Mouse (Mus musculus): Measurements from ENCODE around the gene Gm49661. TPM values are rescaled to one million over a fixed set of nuclear protein-coding genes. Genes with fewer than 3 reads are reported as not detected.

Gene Gm49661
- polyA plus RNA-seq, 1 experiment from 2014 or later: not detected

DNA sequence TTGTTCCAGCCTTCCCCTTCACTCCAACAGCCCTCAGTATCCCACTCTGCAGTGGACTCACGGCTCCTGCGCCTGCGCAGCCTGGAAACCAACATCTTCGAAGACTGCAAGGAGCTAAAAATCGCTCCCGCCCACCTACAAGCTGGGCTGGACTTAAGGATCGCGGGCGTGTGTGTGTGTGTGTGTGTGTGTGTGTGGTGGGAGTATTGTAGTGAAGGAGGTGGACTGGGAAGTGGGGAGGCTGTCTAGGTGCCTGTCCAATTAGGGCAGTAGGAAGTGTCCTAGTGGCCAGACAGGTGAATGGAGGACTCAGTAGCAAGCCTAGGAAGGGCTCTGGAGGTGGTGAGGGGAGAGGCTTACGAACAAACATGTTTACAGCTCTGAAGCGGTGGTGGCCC, 24.0 kb downstream of the Gm49661 start:
- H3K36me3 ChIP-seq (ENCODE audit: control insufficient read depth, insufficient read depth, low read length): no peaks in the 10 kb centered on the region
- H3K4me3 ChIP-seq (ENCODE audit: low read length): peak overlapping the region; percentile 45
- WGBS: 3% methylated on average over 11 of the region's 11 CpGs
- H3K9me3 ChIP-seq (ENCODE audit: control insufficient read depth, low read length): no peaks in the 10 kb centered on the region
- peak; percentile 10; the same call in 1 of the 2 replicates for ATAC-seq (ENCODE audit: low FRiP score, low TSS enrichment)
- H3K27me3 ChIP-seq (ENCODE audit: control insufficient read depth, insufficient read depth, low read length): peaks cover 68% of the 10 kb centered on the region
- no peak overlapping the region for H3K27ac ChIP-seq (ENCODE audit: low read depth, low read length)
- no peak overlapping the region for H3K9ac ChIP-seq (ENCODE audit: low read depth, low read length)
- H3K4me1 ChIP-seq (ENCODE audit: control insufficient read depth, insufficient read depth, low read length): peaks cover 7% of the 10 kb centered on the region; the same call in 1 of the 2 replicates
- H3K4me2 ChIP-seq (replicated peaks; ENCODE audit: low read depth, low read length): no peak overlapping the region; the same call in 1 of the 2 replicates

- peaks cover 62% of the 10 kb centered on the region for H3K27me3 ChIP-seq (ENCODE audit: control insufficient read depth, insufficient read depth, low read length)
- H3K9me3 ChIP-seq (ENCODE audit: control insufficient read depth, low read length): no peaks in the 10 kb centered on the region
- H3K4me3 ChIP-seq (ENCODE audit: low read length): peak overlapping the region; percentile 45; the same call in 1 of the 2 replicates
- no peak overlapping the region for H3K27ac ChIP-seq (ENCODE audit: low read depth, low read length)
- H3K4me1 ChIP-seq (ENCODE audit: control insufficient read depth, insufficient read depth, low read length): peaks cover 7% of the 10 kb centered on the region; the same call in 1 of the 2 replicates
- no peaks in the 10 kb centered on the region for H3K36me3 ChIP-seq (ENCODE audit: control insufficient read depth, insufficient read depth, low read length)
- H3K4me2 ChIP-seq (replicated peaks; ENCODE audit: low read depth, low read length): no peak overlapping the region
- H3K9ac ChIP-seq (ENCODE audit: low read depth, low read length): no peak overlapping the region
- ATAC-seq (ENCODE audit: low FRiP score, low TSS enrichment): no peak
- WGBS: 2% methylated on average over 26 of the region's 26 CpGs
These were observed 24.6 kb downstream of the Gm49661 start for GRCm38 (mm10) chr8:84944478-84945160.

- peaks cover 7% of the 10 kb centered on the region; the same call in 1 of the 2 replicates for H3K4me1 ChIP-seq (ENCODE audit: control insufficient read depth, insufficient read depth, low read length)
- H3K9me3 ChIP-seq (ENCODE audit: control insufficient read depth, low read length): no peaks in the 10 kb centered on the region; the same call in 1 of the 2 replicates
- H3K9ac ChIP-seq (ENCODE audit: low read depth, low read length): no peak overlapping the region
- H3K27me3 ChIP-seq (ENCODE audit: control insufficient read depth, insufficient read depth, low read length): peaks cover 62% of the 10 kb centered on the region
- 24% methylated on average over 4 of the region's 4 CpGs for WGBS
- H3K4me3 ChIP-seq (ENCODE audit: low read length): no peak overlapping the region
- ATAC-seq (ENCODE audit: low FRiP score, low TSS enrichment): no peak
- H3K36me3 ChIP-seq (ENCODE audit: control insufficient read depth, insufficient read depth, low read length): no peaks in the 10 kb centered on the region
- H3K27ac ChIP-seq (ENCODE audit: low read depth, low read length): no peak overlapping the region
- H3K4me2 ChIP-seq (replicated peaks; ENCODE audit: low read depth, low read length): no peak overlapping the region
These were observed 25.5 kb downstream of the Gm49661 start for GRCm38 (mm10) chr8:84943699-84944098.

GRCm38 (mm10) chr8:84937620-84938485, 31.4 kb downstream of the Gm49661 start:
- H3K9ac ChIP-seq (ENCODE audit: low read depth, low read length): no peak overlapping the region
- no peaks in the 10 kb centered on the region for H3K36me3 ChIP-seq (ENCODE audit: control insufficient read depth, insufficient read depth, low read length)
- peaks cover 60% of the 10 kb centered on the region for H3K27me3 ChIP-seq (ENCODE audit: control insufficient read depth, insufficient read depth, low read length)
- H3K4me1 ChIP-seq (ENCODE audit: control insufficient read depth, insufficient read depth, low read length): peaks cover 9% of the 10 kb centered on the region; the same call in 1 of the 2 replicates
- no peak for ATAC-seq (ENCODE audit: low FRiP score, low TSS enrichment)
- H3K4me2 ChIP-seq (replicated peaks; ENCODE audit: low read depth, low read length): peak overlapping the region; percentile 65
- H3K9me3 ChIP-seq (ENCODE audit: control insufficient read depth, low read length): no peaks in the 10 kb centered on the region; the same call in 1 of the 2 replicates
- H3K4me3 ChIP-seq (ENCODE audit: low read length): peak overlapping the region; percentile 46; the same call in 1 of the 2 replicates
- H3K27ac ChIP-seq (ENCODE audit: low read depth, low read length): no peak overlapping the region
- WGBS: 71% methylated on average over 13 of the region's 13 CpGs

DNA sequence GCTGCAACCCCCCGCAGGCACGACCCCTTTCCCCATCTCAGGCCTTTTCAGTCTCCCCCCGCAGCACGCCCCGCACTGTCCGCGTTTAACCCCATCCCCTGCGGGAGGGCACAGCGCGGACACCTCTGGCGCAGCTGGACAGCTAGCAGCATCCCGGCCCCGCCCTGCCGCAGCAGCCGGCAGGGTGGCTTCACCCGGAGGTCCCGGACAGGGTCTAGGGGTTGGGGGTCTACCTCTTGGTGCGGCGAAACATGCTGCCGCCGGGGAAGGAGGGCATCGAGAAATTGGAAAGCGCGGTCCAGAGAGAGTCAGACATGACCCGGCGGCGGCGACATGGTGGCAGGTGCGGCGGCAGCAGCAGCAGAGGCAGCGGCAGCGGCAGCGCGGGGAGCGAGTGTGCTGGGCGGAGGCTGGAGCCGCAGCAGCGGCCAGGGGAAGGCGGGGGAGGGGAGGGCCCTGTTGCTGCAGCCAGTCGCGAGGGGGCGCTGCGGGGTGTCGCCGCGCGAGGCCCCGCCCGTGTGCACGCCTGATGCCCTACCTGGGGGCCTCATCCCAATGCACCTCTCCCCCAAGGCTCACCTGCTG, 32.2 kb downstream of the Gm49661 start, which contains the start of gene Mast1:
Gene Mast1, minus strand, starts transcription at position 398 of the 585 bp plus-strand sequence.
- no peaks in the 10 kb centered on the region for H3K36me3 ChIP-seq (ENCODE audit: control insufficient read depth, insufficient read depth, low read length)
- H3K27ac ChIP-seq (ENCODE audit: low read depth, low read length): no peak within 1 kb of the TSS
- H3K9me3 ChIP-seq (ENCODE audit: control insufficient read depth, low read length): no peaks in the 10 kb centered on the region; the same call in 1 of the 2 replicates
- peaks cover 57% of the 10 kb centered on the region for H3K27me3 ChIP-seq (ENCODE audit: control insufficient read depth, insufficient read depth, low read length)
- peak within 1 kb of the TSS; percentile 46 for H3K4me3 ChIP-seq (ENCODE audit: low read length)
- peaks cover 9% of the 10 kb centered on the region; the same call in 1 of the 2 replicates for H3K4me1 ChIP-seq (ENCODE audit: control insufficient read depth, insufficient read depth, low read length)
- H3K9ac ChIP-seq (ENCODE audit: low read depth, low read length): peak within 1 kb of the TSS; percentile 34; the same call in 1 of the 2 replicates
- peak; percentile 59 for ATAC-seq (ENCODE audit: low FRiP score, low TSS enrichment)
- WGBS: under 1% methylated on average over 47 of the region's 50 CpGs
- peak within 1 kb of the TSS; percentile 65 for H3K4me2 ChIP-seq (replicated peaks; ENCODE audit: low read depth, low read length)

GRCm38 (mm10) chr8:84936041-84936961, 32.9 kb downstream of the Gm49661 start:
- peak overlapping the region; percentile 65 for H3K4me2 ChIP-seq (replicated peaks; ENCODE audit: low read depth, low read length)
- 22% methylated on average over 21 of the region's 23 CpGs for WGBS
- peak; percentile 56; the same call in 1 of the 2 replicates for ATAC-seq (ENCODE audit: low FRiP score, low TSS enrichment)
- H3K9me3 ChIP-seq (ENCODE audit: control insufficient read depth, low read length): no peaks in the 10 kb centered on the region; the same call in 1 of the 2 replicates
- peak overlapping the region; percentile 46 for H3K4me3 ChIP-seq (ENCODE audit: low read length)
- H3K27ac ChIP-seq (ENCODE audit: low read depth, low read length): no peak overlapping the region
- peaks cover 9% of the 10 kb centered on the region; the same call in 1 of the 2 replicates for H3K4me1 ChIP-seq (ENCODE audit: control insufficient read depth, insufficient read depth, low read length)
- peak overlapping the region; percentile 34; the same call in 1 of the 2 replicates for H3K9ac ChIP-seq (ENCODE audit: low read depth, low read length)
- no peaks in the 10 kb centered on the region for H3K36me3 ChIP-seq (ENCODE audit: control insufficient read depth, insufficient read depth, low read length)
- peaks cover 60% of the 10 kb centered on the region for H3K27me3 ChIP-seq (ENCODE audit: control insufficient read depth, insufficient read depth, low read length)

GRCm38 (mm10) chr8:84935489-84935888, 33.7 kb downstream of the Gm49661 start:
- Histone ChIP-seq H3K9ac (ENCODE audit: low read depth, low read length) (no peak overlapping the region), H3K9me3 (ENCODE audit: control insufficient read depth, low read length) (no peaks in the 10 kb centered on the region; the same call in 1 of the 2 replicates), H3K27ac (ENCODE audit: low read depth, low read length) (no peak overlapping the region), H3K36me3 (ENCODE audit: control insufficient read depth, insufficient read depth, low read length) (no peaks in the 10 kb centered on the region), H3K27me3 (ENCODE audit: control insufficient read depth, insufficient read depth, low read length) (peaks cover 60% of the 10 kb centered on the region), H3K4me1 (ENCODE audit: control insufficient read depth, insufficient read depth, low read length) (peaks cover 9% of the 10 kb centered on the region; the same call in 1 of the 2 replicates), H3K4me2 (replicated peaks; ENCODE audit: low read depth, low read length) (no peak overlapping the region), H3K4me3 (ENCODE audit: low read length) (no peak overlapping the region)
- WGBS: 5% methylated on average over 14 of the region's 14 CpGs
- ATAC-seq (ENCODE audit: low FRiP score, low TSS enrichment): 0 out of 2 replicates have a peak, but pooled peaks have one; percentile 6
